Mouse (Mus musculus): ENCODE measurements around the gene Iqschfp. TPM values are rescaled to one million over a fixed set of nuclear protein-coding genes. Genes with fewer than 3 reads are reported as not detected.

The Iqschfp gene
- polyA plus RNA-seq, 2 experiments = 0.33 TPM; not detected in 1

GRCm38 (mm10) chr3:68012342-68012741 is 120.3 kb downstream of the Iqschfp start:
- TF ChIP-seq POLR2A (IDR thresholded peaks at IDR 0.05; ENCODE audit: borderline replicate concordance, extremely low read depth, insufficient read depth, insufficient read length) = no peak
- DNase-seq (ENCODE audit: low spot score) (no peak), ATAC-seq (ENCODE audit: low FRiP score, low read depth) (no peak)
- Histone ChIP-seq H3K9ac (ENCODE audit: low read depth, low read length, severe bottlenecking) (no peak overlapping the region), H3K4me3 (replicated peaks; ENCODE audit: low read length) (no peak overlapping the region), H3K36me3 (ENCODE audit: control insufficient read depth, insufficient read depth, low read length) (no peaks in the 10 kb centered on the region), H3K27me3 (ENCODE audit: control insufficient read depth, insufficient read depth, low read length) (no peaks in the 10 kb centered on the region), H3K4me1 (ENCODE audit: control insufficient read depth, insufficient read depth, low read length) (no peaks in the 10 kb centered on the region), H3K27ac (replicated peaks; ENCODE audit: low read depth, low read length) (no peak overlapping the region), H3K9me3 (ENCODE audit: control insufficient read depth, low read length) (no peaks in the 10 kb centered on the region), H3K4me2 (replicated peaks; ENCODE audit: low read depth, low read length, severe bottlenecking) (no peak overlapping the region)

DNA sequence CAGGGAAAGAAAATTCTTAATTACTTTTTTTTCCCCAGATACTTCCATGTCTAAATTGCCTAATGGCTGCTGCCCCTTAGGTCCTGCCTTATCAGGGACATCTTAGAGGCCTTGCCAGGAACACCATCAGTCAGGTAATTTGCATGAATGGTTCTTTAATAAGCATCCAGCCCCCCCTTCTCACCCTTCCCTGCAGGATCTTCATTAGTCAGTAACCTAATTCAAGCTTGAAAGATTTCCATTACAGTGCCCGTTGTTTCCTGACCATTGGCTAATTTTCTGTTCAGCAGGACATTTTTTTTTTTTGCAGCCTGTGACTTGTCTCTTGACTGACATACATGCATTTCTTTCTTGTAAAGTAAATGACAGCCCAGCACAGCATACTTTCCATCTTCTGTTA is 123.8 kb downstream of the Iqschfp start:
- Histone ChIP-seq H3K36me3 (ENCODE audit: control insufficient read depth, insufficient read depth, low read length) (no peaks in the 10 kb centered on the region), H3K9ac (ENCODE audit: low read depth, low read length, severe bottlenecking) (no peak overlapping the region), H3K4me2 (replicated peaks; ENCODE audit: low read depth, low read length, severe bottlenecking) (no peak overlapping the region), H3K4me1 (ENCODE audit: control insufficient read depth, insufficient read depth, low read length) (no peaks in the 10 kb centered on the region), H3K9me3 (ENCODE audit: control insufficient read depth, low read length) (no peaks in the 10 kb centered on the region), H3K27me3 (ENCODE audit: control insufficient read depth, insufficient read depth, low read length) (no peaks in the 10 kb centered on the region), H3K4me3 (replicated peaks; ENCODE audit: low read length) (no peak overlapping the region), H3K27ac (replicated peaks; ENCODE audit: low read depth, low read length) (no peak overlapping the region)
- TF ChIP-seq POLR2A (IDR thresholded peaks at IDR 0.05; ENCODE audit: borderline replicate concordance, extremely low read depth, insufficient read depth, insufficient read length) = no peak
- ATAC-seq (ENCODE audit: low FRiP score, low read depth) (no peak), DNase-seq (ENCODE audit: low spot score) (no peak)
- WGBS = 44% methylated on average over 1 of the region's 1 CpGs

GRCm38 (mm10) chr3:68019401-68019800 is 127.4 kb downstream of the Iqschfp start:
- H3K27ac ChIP-seq (replicated peaks; ENCODE audit: low read depth, low read length) = no peak overlapping the region
- WGBS = 74% methylated on average over 4 of the region's 4 CpGs
- no peak overlapping the region for H3K9ac ChIP-seq (ENCODE audit: low read depth, low read length, severe bottlenecking)
- no peak overlapping the region for H3K4me3 ChIP-seq (replicated peaks; ENCODE audit: low read length)
- no peaks in the 10 kb centered on the region for H3K27me3 ChIP-seq (ENCODE audit: control insufficient read depth, insufficient read depth, low read length)
- H3K36me3 ChIP-seq (ENCODE audit: control insufficient read depth, insufficient read depth, low read length) = no peaks in the 10 kb centered on the region
- no peak for ATAC-seq (ENCODE audit: low FRiP score, low read depth)
- no peak for TF ChIP-seq POLR2A (IDR thresholded peaks at IDR 0.05; ENCODE audit: borderline replicate concordance, extremely low read depth, insufficient read depth, insufficient read length)
- H3K4me1 ChIP-seq (ENCODE audit: control insufficient read depth, insufficient read depth, low read length) = no peaks in the 10 kb centered on the region
- no peak overlapping the region for H3K4me2 ChIP-seq (replicated peaks; ENCODE audit: low read depth, low read length, severe bottlenecking)
- no peak for DNase-seq (ENCODE audit: low spot score)
- H3K9me3 ChIP-seq (ENCODE audit: control insufficient read depth, low read length) = no peaks in the 10 kb centered on the region

DNA sequence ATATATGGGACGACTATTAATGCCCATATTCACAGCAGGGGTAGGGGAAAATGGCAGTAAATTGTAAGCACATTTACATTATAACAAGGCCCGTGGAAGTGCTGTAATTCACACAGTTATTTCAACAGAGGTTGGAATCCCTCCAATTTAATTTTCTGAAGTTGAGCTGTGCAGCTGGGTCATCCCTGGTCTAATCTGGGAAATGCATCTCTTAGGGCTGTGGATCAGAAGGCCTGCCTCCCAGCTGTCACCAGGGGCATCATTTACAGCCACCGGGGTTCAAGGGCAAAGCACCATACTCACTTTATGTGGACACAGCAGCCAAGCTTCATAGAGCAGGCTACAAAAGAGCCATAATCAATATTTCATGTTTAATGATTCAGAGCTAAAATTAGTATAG is 144.1 kb downstream of the Iqschfp start:
- H3K27ac ChIP-seq (replicated peaks; ENCODE audit: low read depth, low read length) = no peak overlapping the region
- TF ChIP-seq POLR2A (IDR thresholded peaks at IDR 0.05; ENCODE audit: borderline replicate concordance, extremely low read depth, insufficient read depth, insufficient read length) = no peak
- no peak overlapping the region for H3K4me2 ChIP-seq (replicated peaks; ENCODE audit: low read depth, low read length, severe bottlenecking)
- H3K4me1 ChIP-seq (ENCODE audit: control insufficient read depth, insufficient read depth, low read length) = no peaks in the 10 kb centered on the region
- DNase-seq (ENCODE audit: low spot score) = no peak
- H3K9ac ChIP-seq (ENCODE audit: low read depth, low read length, severe bottlenecking) = no peak overlapping the region
- H3K36me3 ChIP-seq (ENCODE audit: control insufficient read depth, insufficient read depth, low read length) = no peaks in the 10 kb centered on the region
- no peak for ATAC-seq (ENCODE audit: low FRiP score, low read depth)
- no peaks in the 10 kb centered on the region for H3K27me3 ChIP-seq (ENCODE audit: control insufficient read depth, insufficient read depth, low read length)
- H3K4me3 ChIP-seq (replicated peaks; ENCODE audit: low read length) = no peak overlapping the region
- WGBS = 32% methylated on average over 3 of the region's 3 CpGs
- no peaks in the 10 kb centered on the region for H3K9me3 ChIP-seq (ENCODE audit: control insufficient read depth, low read length)

- no peak for ATAC-seq (ENCODE audit: low FRiP score, low read depth)
- no peaks in the 10 kb centered on the region for H3K4me1 ChIP-seq (ENCODE audit: control insufficient read depth, insufficient read depth, low read length)
- H3K9ac ChIP-seq (ENCODE audit: low read depth, low read length, severe bottlenecking) = no peak overlapping the region
- 91% methylated on average over 2 of the region's 2 CpGs for WGBS
- no peaks in the 10 kb centered on the region for H3K27me3 ChIP-seq (ENCODE audit: control insufficient read depth, insufficient read depth, low read length)
- no peak for TF ChIP-seq POLR2A (IDR thresholded peaks at IDR 0.05; ENCODE audit: borderline replicate concordance, extremely low read depth, insufficient read depth, insufficient read length)
- H3K4me3 ChIP-seq (replicated peaks; ENCODE audit: low read length) = no peak overlapping the region
- no peak for DNase-seq (ENCODE audit: low spot score)
- H3K9me3 ChIP-seq (ENCODE audit: control insufficient read depth, low read length) = no peaks in the 10 kb centered on the region
- no peak overlapping the region for H3K4me2 ChIP-seq (replicated peaks; ENCODE audit: low read depth, low read length, severe bottlenecking)
- no peaks in the 10 kb centered on the region for H3K36me3 ChIP-seq (ENCODE audit: control insufficient read depth, insufficient read depth, low read length)
- H3K27ac ChIP-seq (replicated peaks; ENCODE audit: low read depth, low read length) = no peak overlapping the region
Observed at GRCm38 (mm10) chr3:68042951-68043350, 150.9 kb downstream of the Iqschfp start.

Data from limb, embryonic 14.5 days (tissue).